Mouse (Mus musculus) heart, adult 2 months (tissue): ENCODE results near the gene Zfp146.

Source experiments
- CTCF ChIP-seq: fragments of 200-600 bp; IDR thresholded peaks from 2 replicates; pipeline ENCODE4 v1.8.1; 2022; ENCODE audit warnings: antibody characterized with exemption, mild to moderate bottlenecking, moderate library complexity
- EP300 ChIP-seq: fragments of 200-500 bp; IDR thresholded peaks from 2 replicates; pipeline ENCODE4 v1.6.1; 2011; ENCODE audit warnings: low read depth, low read length, control low read depth; ENCODE audit not compliant: insufficient read depth

DNA sequence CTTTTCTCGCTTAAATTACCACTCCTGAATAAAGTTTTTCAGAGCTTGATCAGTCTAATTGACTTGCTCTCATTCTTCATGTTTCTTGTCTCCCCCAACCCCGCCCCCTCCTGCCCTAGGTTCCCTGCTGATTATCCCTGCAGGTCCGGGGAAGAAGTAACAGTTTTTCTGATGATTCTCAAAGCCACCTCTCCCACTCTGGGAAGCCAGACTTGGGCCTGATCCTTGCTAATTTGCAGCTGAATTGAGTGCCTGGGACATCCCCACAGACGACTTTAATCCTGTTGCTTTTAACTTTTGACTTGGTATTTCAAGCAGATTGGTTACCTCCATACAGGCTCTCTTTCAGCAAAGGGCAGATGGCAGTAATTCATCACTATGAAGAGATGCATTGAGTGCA lies 41.5 kb upstream of the Zfp146 start:
- TF ChIP-seq EP300 = no peak
- TF ChIP-seq CTCF = no peak
